Mouse (Mus musculus) heart, adult 18-20 months (tissue): ENCODE results near the gene Ppie. TPM values are rescaled to one million over a fixed set of nuclear protein-coding genes. Genes with fewer than 3 reads are reported as not detected.
"Not testable (repeated sequence)": the region's sequence is repeated elsewhere in the genome, so short reads cannot be mapped to it uniquely, and the experiment has no call there.

ENCODE experiments used
- DNase-seq, 2 experiments: peaks; one replicate each; pipeline ENCODE4 v3.0.0; 2021 to 2022; ENCODE audit warnings: mixed read lengths in 1 of 2
- total RNA-seq, 2 experiments: library from RNA; stranded (reverse); gene quantifications; 2 replicates each; pipeline ENCODE4 v1.2.3; 2021

Gene Ppie
- total RNA-seq, 2 experiments from 2014 or later: 21.1 to 26.5 TPM

- DNase-seq: not testable (repeated sequence)
Measured at GRCm38 (mm10) chr4:123114651-123115050, 25.1 kb downstream of the Ppie start.

GRCm38 (mm10) chr4:123112216-123112764, 27.5 kb downstream of the Ppie start:
- no peak for DNase-seq

- DNase-seq: not testable (repeated sequence)
Measured at GRCm38 (mm10) chr4:123111275-123111983, 28.3 kb downstream of the Ppie start.

GRCm38 (mm10) chr4:123110751-123111150, 29.0 kb downstream of the Ppie start:
- DNase-seq: no peak

- no peak for DNase-seq
Measured at GRCm38 (mm10) chr4:123108056-123108455, 31.7 kb downstream of the Ppie start.

- no peak for DNase-seq
Measured at GRCm38 (mm10) chr4:123106864-123107263, 32.9 kb downstream of the Ppie start.

GRCm38 (mm10) chr4:123105929-123106328, 33.8 kb downstream of the Ppie start:
- not testable (repeated sequence) for DNase-seq

- DNase-seq: no peak
Measured at GRCm38 (mm10) chr4:123105451-123105790, 34.3 kb downstream of the Ppie start.

- DNase-seq: no peak
Measured at GRCm38 (mm10) chr4:123104651-123105450, 34.9 kb downstream of the Ppie start, which contains the start of gene Bmp8b. Gene Bmp8b (plus strand): TSS chr4:123105165.

GRCm38 (mm10) chr4:123093869-123094268, 45.9 kb downstream of the Ppie start:
- no peak for DNase-seq

- DNase-seq: no peak
Measured at GRCm38 (mm10) chr4:123093064-123093776, 46.5 kb downstream of the Ppie start.

- no peak for DNase-seq
Measured at GRCm38 (mm10) chr4:123092621-123093020, 47.1 kb downstream of the Ppie start.

- no peak for DNase-seq
Measured at GRCm38 (mm10) chr4:123086381-123086780, 53.4 kb downstream of the Ppie start.

- no peak for DNase-seq
Measured at GRCm38 (mm10) chr4:123085290-123085689, 54.5 kb downstream of the Ppie start.

GRCm38 (mm10) chr4:123083323-123083902, 56.3 kb downstream of the Ppie start:
- DNase-seq: no peak

- peak; percentile 45 to 73 for DNase-seq
Measured at GRCm38 (mm10) chr4:123082283-123083163, 57.2 kb downstream of the Ppie start.

- no peak for DNase-seq
Measured at GRCm38 (mm10) chr4:123080791-123081190, 59.0 kb downstream of the Ppie start.

GRCm38 (mm10) chr4:123078231-123078630, 61.5 kb downstream of the Ppie start:
- no peak for DNase-seq
